Mouse (Mus musculus): ENCODE measurements around the gene Pafah1b2. TPM values are rescaled to one million over a fixed set of nuclear protein-coding genes. Genes with fewer than 3 reads are reported as not detected.

The Pafah1b2 gene
- total RNA-seq, 1 experiment from 2014 or later = 106 TPM

- ATAC-seq (replicated peaks in 1 of 2; ENCODE audit: insufficient read depth in 1 of 2, low FRiP score in 2 of 2, low TSS enrichment in 1 of 2, low read depth in 1 of 2, poor library complexity in 2 of 2, severe bottlenecking in 2 of 2) = no peak
Observed at GRCm38 (mm10) chr9:46006224-46006623, 6.3 kb downstream of the Pafah1b2 start.

GRCm38 (mm10) chr9:46004529-46004928 lies 8.0 kb downstream of the Pafah1b2 start:
- no peak for ATAC-seq (replicated peaks in 1 of 2; ENCODE audit: insufficient read depth in 1 of 2, low FRiP score in 2 of 2, low TSS enrichment in 1 of 2, low read depth in 1 of 2, poor library complexity in 2 of 2, severe bottlenecking in 2 of 2)

- peak in 1 of 2 experiments; percentile 56; a peak in 1 of 4 replicates for ATAC-seq (replicated peaks in 1 of 2; ENCODE audit: insufficient read depth in 1 of 2, low FRiP score in 2 of 2, low TSS enrichment in 1 of 2, low read depth in 1 of 2, poor library complexity in 2 of 2, severe bottlenecking in 2 of 2)
Observed at GRCm38 (mm10) chr9:46003729-46004128, 8.8 kb downstream of the Pafah1b2 start.

- ATAC-seq (replicated peaks in 1 of 2; ENCODE audit: insufficient read depth in 1 of 2, low FRiP score in 2 of 2, low TSS enrichment in 1 of 2, low read depth in 1 of 2, poor library complexity in 2 of 2, severe bottlenecking in 2 of 2) = no peak
Observed at GRCm38 (mm10) chr9:45999009-45999408, 13.5 kb downstream of the Pafah1b2 start.

- ATAC-seq (replicated peaks in 1 of 2; ENCODE audit: insufficient read depth in 1 of 2, low FRiP score in 2 of 2, low TSS enrichment in 1 of 2, low read depth in 1 of 2, poor library complexity in 2 of 2, severe bottlenecking in 2 of 2) = peak in 1 of 2 experiments; percentile 40; a peak in 2 of 4 replicates
Observed at GRCm38 (mm10) chr9:45985229-45985567, 27.3 kb downstream of the Pafah1b2 start.

GRCm38 (mm10) chr9:45984409-45985228 lies 27.9 kb downstream of the Pafah1b2 start:
- ATAC-seq (replicated peaks in 1 of 2; ENCODE audit: insufficient read depth in 1 of 2, low FRiP score in 2 of 2, low TSS enrichment in 1 of 2, low read depth in 1 of 2, poor library complexity in 2 of 2, severe bottlenecking in 2 of 2) = peak; percentile 58 to 85

- ATAC-seq (replicated peaks in 1 of 2; ENCODE audit: insufficient read depth in 1 of 2, low FRiP score in 2 of 2, low TSS enrichment in 1 of 2, low read depth in 1 of 2, poor library complexity in 2 of 2, severe bottlenecking in 2 of 2) = peak in 1 of 2 experiments; percentile 18; a peak in 1 of 4 replicates
Observed at GRCm38 (mm10) chr9:45983676-45984408, 28.6 kb downstream of the Pafah1b2 start.

- no peak for ATAC-seq (replicated peaks in 1 of 2; ENCODE audit: insufficient read depth in 1 of 2, low FRiP score in 2 of 2, low TSS enrichment in 1 of 2, low read depth in 1 of 2, poor library complexity in 2 of 2, severe bottlenecking in 2 of 2)
Observed at GRCm38 (mm10) chr9:45981331-45981730, 31.2 kb downstream of the Pafah1b2 start.

- ATAC-seq (replicated peaks in 1 of 2; ENCODE audit: insufficient read depth in 1 of 2, low FRiP score in 2 of 2, low TSS enrichment in 1 of 2, low read depth in 1 of 2, poor library complexity in 2 of 2, severe bottlenecking in 2 of 2) = no peak
Observed at GRCm38 (mm10) chr9:45980611-45981010, 31.9 kb downstream of the Pafah1b2 start.

- ATAC-seq (replicated peaks in 1 of 2; ENCODE audit: insufficient read depth in 1 of 2, low FRiP score in 2 of 2, low TSS enrichment in 1 of 2, low read depth in 1 of 2, poor library complexity in 2 of 2, severe bottlenecking in 2 of 2) = no peak
Observed at GRCm38 (mm10) chr9:45979778-45980177, 32.7 kb downstream of the Pafah1b2 start.

GRCm38 (mm10) chr9:45976884-45977283 lies 35.6 kb downstream of the Pafah1b2 start:
- no peak for ATAC-seq (replicated peaks in 1 of 2; ENCODE audit: insufficient read depth in 1 of 2, low FRiP score in 2 of 2, low TSS enrichment in 1 of 2, low read depth in 1 of 2, poor library complexity in 2 of 2, severe bottlenecking in 2 of 2)

GRCm38 (mm10) chr9:45963577-45963976 lies 48.9 kb downstream of the Pafah1b2 start:
- no peak for ATAC-seq (replicated peaks in 1 of 2; ENCODE audit: insufficient read depth in 1 of 2, low FRiP score in 2 of 2, low TSS enrichment in 1 of 2, low read depth in 1 of 2, poor library complexity in 2 of 2, severe bottlenecking in 2 of 2)

GRCm38 (mm10) chr9:45961855-45962254 lies 50.6 kb downstream of the Pafah1b2 start:
- no peak for ATAC-seq (replicated peaks in 1 of 2; ENCODE audit: insufficient read depth in 1 of 2, low FRiP score in 2 of 2, low TSS enrichment in 1 of 2, low read depth in 1 of 2, poor library complexity in 2 of 2, severe bottlenecking in 2 of 2)

GRCm38 (mm10) chr9:45959661-45960060 lies 52.8 kb downstream of the Pafah1b2 start:
- peak; percentile 50 to 63; a peak in 2 of 4 replicates for ATAC-seq (replicated peaks in 1 of 2; ENCODE audit: insufficient read depth in 1 of 2, low FRiP score in 2 of 2, low TSS enrichment in 1 of 2, low read depth in 1 of 2, poor library complexity in 2 of 2, severe bottlenecking in 2 of 2)

GRCm38 (mm10) chr9:45958851-45959250 lies 53.6 kb downstream of the Pafah1b2 start:
- no peak for ATAC-seq (replicated peaks in 1 of 2; ENCODE audit: insufficient read depth in 1 of 2, low FRiP score in 2 of 2, low TSS enrichment in 1 of 2, low read depth in 1 of 2, poor library complexity in 2 of 2, severe bottlenecking in 2 of 2)

GRCm38 (mm10) chr9:45958023-45958670 lies 54.3 kb downstream of the Pafah1b2 start:
- ATAC-seq (replicated peaks in 1 of 2; ENCODE audit: insufficient read depth in 1 of 2, low FRiP score in 2 of 2, low TSS enrichment in 1 of 2, low read depth in 1 of 2, poor library complexity in 2 of 2, severe bottlenecking in 2 of 2) = no peak

- ATAC-seq (replicated peaks in 1 of 2; ENCODE audit: insufficient read depth in 1 of 2, low FRiP score in 2 of 2, low TSS enrichment in 1 of 2, low read depth in 1 of 2, poor library complexity in 2 of 2, severe bottlenecking in 2 of 2) = peak; percentile 82 to 87
Observed at GRCm38 (mm10) chr9:45955107-45955963, 57.2 kb downstream of the Pafah1b2 start, which contains the start of gene Sidt2. Sidt2 (minus strand) TSS chr9:45955258.
